Mouse (Mus musculus) G1E (cell line): ENCODE measurements around the gene Pou3f1. TPM values are rescaled to one million over a fixed set of nuclear protein-coding genes. Genes with fewer than 3 reads are reported as not detected.
A peak's percentile ranks its signal among the peaks of the same experiment; 100 is the strongest.
"Not testable (repeated sequence)": the region's sequence is repeated elsewhere in the genome, so short reads cannot be mapped to it uniquely, and the experiment has no call there.

Experiments
- ATAC-seq: 2 replicates; pipeline ENCODE4 v1.8.0; 2016; ENCODE audit warnings: mild to moderate bottlenecking; ENCODE audit not compliant: insufficient number of reproducible peaks, poor library complexity, low FRiP score, severe bottlenecking; ENCODE audit errors: extremely low read depth
- DNase-seq: peaks from one replicate; pipeline ENCODE4 v3.0.0; 2012; ENCODE audit warnings: low spot score
- H3K27me3 ChIP-seq: 2 replicates; pipeline ENCODE4 v1.6.1; 2012; ENCODE audit warnings: mild to moderate bottlenecking, low read length, inconsistent platforms; ENCODE audit not compliant: insufficient read depth
- H3K36me3 ChIP-seq: replicated peaks from 2 replicates; pipeline ENCODE3; 2012; ENCODE audit warnings: mild to moderate bottlenecking, inconsistent platforms
- H3K4me1 ChIP-seq: 2 replicates; pipeline ENCODE4 v1.6.1; 2012; ENCODE audit warnings: low read depth, low read length, inconsistent platforms, mixed read lengths; ENCODE audit not compliant: insufficient read depth
- H3K4me3 ChIP-seq: 2 replicates; pipeline ENCODE4 v1.5.1; 2012; ENCODE audit warnings: low read depth, mild to moderate bottlenecking, inconsistent platforms, low read length, moderate library complexity, mixed read lengths
- H3K9me3 ChIP-seq: replicated peaks from 2 replicates; pipeline ENCODE4 v1.6.1; 2012; ENCODE audit warnings: inconsistent platforms
- CTCF ChIP-seq: IDR thresholded peaks from 2 replicates; pipeline ENCODE4 v1.5.1; 2012; ENCODE audit warnings: low read depth, low read length, inconsistent platforms, mixed read lengths
- GATA1 ChIP-seq: IDR thresholded peaks from 2 replicates; pipeline ENCODE4 v1.6.1; 2012; ENCODE audit warnings: borderline replicate concordance, low read length, inconsistent platforms, mixed read lengths
- GATA2 ChIP-seq: IDR thresholded peaks from 2 replicates; pipeline ENCODE4 v1.6.1; 2012; ENCODE audit warnings: low read depth, low read length, inconsistent platforms, borderline replicate concordance
- POLR2AphosphoS5 ChIP-seq: IDR thresholded peaks from 2 replicates; pipeline ENCODE4 v1.6.1; 2012; ENCODE audit warnings: low read depth, low read length, inconsistent platforms; ENCODE audit not compliant: insufficient replicate concordance
- TAL1 ChIP-seq: conservative IDR thresholded peaks from 2 replicates; pipeline ENCODE4 v1.6.1; 2012; ENCODE audit warnings: low read depth, low read length, inconsistent platforms, mixed read lengths
- polyA plus RNA-seq: library from polyadenylated mRNA; stranded (reverse); fragments of >175 nt; gene quantifications from 2 replicates; pipeline ENCODE4 v1.2.3, GENCODE M21; 2012
- total RNA-seq, 2 experiments: library from RNA; stranded (forward) in 1 of 2; stranded (reverse) in 1 of 2; fragments of 200-1000 nt in 1 of 2; fragments of >200 nt in 1 of 2; fragmentation: Nextera tagmentation in 1 of 2; gene quantifications; 2 replicates each; pipeline ENCODE4 v1.2.3; 2014 to 2017

Gene Pou3f1
- total and polyA plus RNA-seq, 3 experiments = 0.05 TPM; not detected in 2

- no peaks in the 10 kb centered on the region for H3K9me3 ChIP-seq
- H3K4me3 ChIP-seq = peak overlapping the region; percentile 81
- TF ChIP-seq CTCF (no peak), TAL1 (no peak), GATA2 (no peak), GATA1 (no peak), POLR2AphosphoS5 (no peak)
- ATAC-seq (peak; percentile 42; the same call in 1 of the 2 replicates), DNase-seq (peak; percentile 54)
- H3K27me3 ChIP-seq = no peaks in the 10 kb centered on the region
- H3K36me3 ChIP-seq = peaks cover 48% of the 10 kb centered on the region
- peaks cover 75% of the 10 kb centered on the region for H3K4me1 ChIP-seq
Measured at GRCm38 (mm10) chr4:124701052-124701845, 44.6 kb downstream of the Pou3f1 start.

- ATAC-seq = no peak
- TF ChIP-seq TAL1 (no peak), GATA2 (no peak), CTCF (no peak), POLR2AphosphoS5 (no peak), GATA1 (no peak)
- H3K4me3 ChIP-seq = peak overlapping the region; percentile 81; the same call in 1 of the 2 replicates
- H3K9me3 ChIP-seq = no peaks in the 10 kb centered on the region
- H3K36me3 ChIP-seq = peaks cover 54% of the 10 kb centered on the region
- peaks cover 70% of the 10 kb centered on the region for H3K4me1 ChIP-seq
- no peaks in the 10 kb centered on the region for H3K27me3 ChIP-seq
- DNase-seq = no peak
Measured at GRCm38 (mm10) chr4:124701916-124702315, 45.3 kb downstream of the Pou3f1 start.

GRCm38 (mm10) chr4:124703406-124703805, 46.8 kb downstream of the Pou3f1 start:
- H3K9me3 ChIP-seq = peaks cover 4% of the 10 kb centered on the region; the same call in 1 of the 2 replicates
- peak; percentile 59 for DNase-seq
- peaks cover 57% of the 10 kb centered on the region for H3K36me3 ChIP-seq
- H3K4me3 ChIP-seq = peak overlapping the region; percentile 68; the same call in 1 of the 2 replicates
- no peaks in the 10 kb centered on the region for H3K27me3 ChIP-seq
- peaks cover 79% of the 10 kb centered on the region for H3K4me1 ChIP-seq
- ATAC-seq = peak; percentile 52
- TF ChIP-seq POLR2AphosphoS5 (no peak), GATA1 (no peak), GATA2 (no peak), TAL1 (no peak), CTCF (no peak)

- Histone ChIP-seq H3K4me3 (peak overlapping the region; percentile 68; the same call in 1 of the 2 replicates), H3K4me1 (peaks cover 86% of the 10 kb centered on the region), H3K36me3 (peaks cover 54% of the 10 kb centered on the region), H3K9me3 (peaks cover 4% of the 10 kb centered on the region; the same call in 1 of the 2 replicates), H3K27me3 (no peaks in the 10 kb centered on the region)
- ATAC-seq (no peak), DNase-seq (no peak)
- TF ChIP-seq GATA2 = no peak
- no peak for TF ChIP-seq CTCF
- TF ChIP-seq POLR2AphosphoS5 = no peak
- TF ChIP-seq GATA1 = no peak
- no peak for TF ChIP-seq TAL1
Measured at GRCm38 (mm10) chr4:124703881-124704796, 47.5 kb downstream of the Pou3f1 start.

GRCm38 (mm10) chr4:124704797-124705474, 48.3 kb downstream of the Pou3f1 start:
- TF ChIP-seq TAL1 (no peak), GATA2 (no peak), CTCF (no peak), POLR2AphosphoS5 (no peak), GATA1 (no peak)
- DNase-seq (no peak), ATAC-seq (no peak)
- Histone ChIP-seq H3K27me3 (no peaks in the 10 kb centered on the region), H3K36me3 (peaks cover 55% of the 10 kb centered on the region), H3K4me1 (peaks cover 86% of the 10 kb centered on the region), H3K9me3 (peaks cover 4% of the 10 kb centered on the region; the same call in 1 of the 2 replicates), H3K4me3 (peak overlapping the region; percentile 31; the same call in 1 of the 2 replicates)

GRCm38 (mm10) chr4:124705661-124706269, 49.2 kb downstream of the Pou3f1 start:
- Histone ChIP-seq H3K36me3 (peaks cover 58% of the 10 kb centered on the region), H3K4me3 (no peak overlapping the region; the same call in 1 of the 2 replicates), H3K4me1 (peaks cover 89% of the 10 kb centered on the region), H3K27me3 (no peaks in the 10 kb centered on the region), H3K9me3 (peaks cover 4% of the 10 kb centered on the region; the same call in 1 of the 2 replicates)
- ATAC-seq (no peak), DNase-seq (no peak)
- no peak for TF ChIP-seq CTCF
- TF ChIP-seq GATA2 = no peak
- TF ChIP-seq GATA1 = no peak
- no peak for TF ChIP-seq POLR2AphosphoS5
- no peak for TF ChIP-seq TAL1

GRCm38 (mm10) chr4:124707381-124708199, 51.0 kb downstream of the Pou3f1 start:
- not testable (repeated sequence) for H3K9me3 ChIP-seq, DNase-seq, ATAC-seq, H3K27me3 ChIP-seq
- peak overlapping the region; percentile 23; the same call in 1 of the 2 replicates for H3K4me3 ChIP-seq
- H3K36me3 ChIP-seq = peaks cover 57% of the 10 kb centered on the region
- H3K4me1 ChIP-seq = peaks cover 78% of the 10 kb centered on the region

- Histone ChIP-seq H3K4me3 (peak overlapping the region; percentile 71; the same call in 1 of the 2 replicates), H3K36me3 (peaks cover 57% of the 10 kb centered on the region), H3K4me1 (peaks cover 75% of the 10 kb centered on the region)
- H3K9me3 ChIP-seq, ATAC-seq, DNase-seq, H3K27me3 ChIP-seq: not testable (repeated sequence)
Measured at GRCm38 (mm10) chr4:124708200-124708517, 51.6 kb downstream of the Pou3f1 start.
